Mouse (Mus musculus) brain, embryonic 14.5 days (tissue): ENCODE measurements around the gene Gnai3.

ENCODE experiments used
- CTCF ChIP-seq: fragments of 200-500 bp; IDR thresholded peaks from 2 replicates; pipeline ENCODE4 v1.5.1; 2012; ENCODE audit warnings: inconsistent platforms, mild to moderate bottlenecking, moderate library complexity, borderline replicate concordance; ENCODE audit not compliant: insufficient read depth, insufficient read length; ENCODE audit errors: extremely low read depth
- POLR2A ChIP-seq: fragments of 200-500 bp; IDR thresholded peaks from 2 replicates; pipeline ENCODE4 v1.6.1; 2012; ENCODE audit warnings: mild to moderate bottlenecking, inconsistent platforms, borderline replicate concordance; ENCODE audit not compliant: poor library complexity, insufficient read depth, insufficient read length, severe bottlenecking; ENCODE audit errors: extremely low read depth

DNA sequence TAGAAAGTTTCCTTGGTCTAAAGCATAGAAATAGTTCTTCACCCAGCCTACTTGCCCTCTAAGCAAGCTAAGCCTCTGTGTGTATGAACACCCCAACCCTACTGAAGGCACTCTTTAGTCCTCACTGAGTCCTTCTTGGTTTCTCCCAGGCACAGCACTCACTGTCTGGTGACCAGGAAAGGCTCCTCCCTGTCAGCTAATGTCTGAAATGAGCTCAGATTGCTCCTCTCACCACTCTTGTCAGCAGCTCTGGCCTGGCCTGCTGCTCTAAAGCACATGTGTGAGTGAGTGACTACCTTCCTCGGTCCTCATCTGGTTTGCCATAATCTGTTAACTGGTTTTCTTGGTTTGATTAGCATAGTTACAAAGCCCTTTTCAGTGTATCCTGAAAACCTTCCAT, 14.1 kb downstream of the Gnai3 start:
- TF ChIP-seq CTCF (no peak), POLR2A (no peak)
